Mouse (Mus musculus): Measurements from ENCODE around the gene Cox5b. TPM values are rescaled to one million over a fixed set of nuclear protein-coding genes. Genes with fewer than 3 reads are reported as not detected.

Cox5b gene
- polyA plus RNA-seq, 1 experiment from 2014 or later: 569 TPM

GRCm38 (mm10) chr1:36694871-36695270 lies 3.6 kb downstream of the Cox5b start:
- H3K4me3 ChIP-seq (replicated peaks): no peak overlapping the region
- no peak overlapping the region for H3K4me2 ChIP-seq (replicated peaks)
- H3K9me3 ChIP-seq (replicated peaks): no peaks in the 10 kb centered on the region
- WGBS: 84% methylated on average over 6 of the region's 6 CpGs
- no peaks in the 10 kb centered on the region for H3K27me3 ChIP-seq
- peaks cover 36% of the 10 kb centered on the region for H3K36me3 ChIP-seq
- no peak overlapping the region for H3K27ac ChIP-seq (replicated peaks)
- H3K4me1 ChIP-seq: peaks cover 12% of the 10 kb centered on the region
- no peak for ATAC-seq (ENCODE audit: insufficient number of reproducible peaks, low FRiP score, low TSS enrichment, low read depth)
- H3K9ac ChIP-seq: no peak overlapping the region

- Histone ChIP-seq H3K4me1 (peaks cover 8% of the 10 kb centered on the region), H3K27ac (replicated peaks) (no peak overlapping the region), H3K36me3 (peaks cover 51% of the 10 kb centered on the region), H3K9me3 (replicated peaks) (no peaks in the 10 kb centered on the region), H3K4me3 (replicated peaks) (no peak overlapping the region), H3K9ac (no peak overlapping the region), H3K4me2 (replicated peaks) (no peak overlapping the region), H3K27me3 (no peaks in the 10 kb centered on the region)
- 49% methylated on average over 6 of the region's 6 CpGs for WGBS
- ATAC-seq (ENCODE audit: insufficient number of reproducible peaks, low FRiP score, low TSS enrichment, low read depth): no peak
Measured at GRCm38 (mm10) chr1:36696411-36696810, 5.2 kb downstream of the Cox5b start.

GRCm38 (mm10) chr1:36697030-36697429 lies 5.8 kb downstream of the Cox5b start:
- H3K27me3 ChIP-seq: no peaks in the 10 kb centered on the region
- no peaks in the 10 kb centered on the region for H3K9me3 ChIP-seq (replicated peaks)
- peaks cover 7% of the 10 kb centered on the region for H3K4me1 ChIP-seq
- ATAC-seq (ENCODE audit: insufficient number of reproducible peaks, low FRiP score, low TSS enrichment, low read depth): no peak
- no peak overlapping the region for H3K27ac ChIP-seq (replicated peaks)
- H3K4me2 ChIP-seq (replicated peaks): no peak overlapping the region
- H3K9ac ChIP-seq: no peak overlapping the region
- 58% methylated on average over 5 of the region's 5 CpGs for WGBS
- no peak overlapping the region for H3K4me3 ChIP-seq (replicated peaks)
- H3K36me3 ChIP-seq: peaks cover 56% of the 10 kb centered on the region

GRCm38 (mm10) chr1:36707166-36707565 lies 15.9 kb downstream of the Cox5b start:
- no peak overlapping the region for H3K27ac ChIP-seq (replicated peaks)
- ATAC-seq (ENCODE audit: insufficient number of reproducible peaks, low FRiP score, low TSS enrichment, low read depth): no peak
- WGBS: 58% methylated on average over 2 of the region's 2 CpGs
- peaks cover 49% of the 10 kb centered on the region for H3K36me3 ChIP-seq
- H3K4me2 ChIP-seq (replicated peaks): no peak overlapping the region
- H3K4me3 ChIP-seq (replicated peaks): no peak overlapping the region
- H3K4me1 ChIP-seq: peaks cover 20% of the 10 kb centered on the region
- no peaks in the 10 kb centered on the region; the same call in 1 of the 2 replicates for H3K9me3 ChIP-seq (replicated peaks)
- no peak overlapping the region for H3K9ac ChIP-seq
- H3K27me3 ChIP-seq: no peaks in the 10 kb centered on the region

GRCm38 (mm10) chr1:36707797-36708196 lies 16.5 kb downstream of the Cox5b start:
- no peak overlapping the region for H3K9ac ChIP-seq
- H3K36me3 ChIP-seq: peaks cover 43% of the 10 kb centered on the region
- 62% methylated on average over 3 of the region's 3 CpGs for WGBS
- H3K4me2 ChIP-seq (replicated peaks): peak overlapping the region; percentile 65; the same call in 1 of the 2 replicates
- H3K4me3 ChIP-seq (replicated peaks): 0 out of 2 replicates have a peak overlapping the region, but pooled peaks have one; percentile 99
- no peak overlapping the region for H3K27ac ChIP-seq (replicated peaks)
- H3K27me3 ChIP-seq: no peaks in the 10 kb centered on the region
- H3K9me3 ChIP-seq (replicated peaks): no peaks in the 10 kb centered on the region; the same call in 1 of the 2 replicates
- no peak for ATAC-seq (ENCODE audit: insufficient number of reproducible peaks, low FRiP score, low TSS enrichment, low read depth)
- peaks cover 20% of the 10 kb centered on the region for H3K4me1 ChIP-seq

GRCm38 (mm10) chr1:36708626-36709025 lies 17.4 kb downstream of the Cox5b start:
- peak overlapping the region; percentile 99 for H3K4me3 ChIP-seq (replicated peaks)
- WGBS: 78% methylated on average over 1 of the region's 1 CpGs
- peaks cover 20% of the 10 kb centered on the region for H3K4me1 ChIP-seq
- no peaks in the 10 kb centered on the region for H3K27me3 ChIP-seq
- no peaks in the 10 kb centered on the region; the same call in 1 of the 2 replicates for H3K9me3 ChIP-seq (replicated peaks)
- H3K4me2 ChIP-seq (replicated peaks): peak overlapping the region; percentile 65
- peak overlapping the region; percentile 91 for H3K9ac ChIP-seq
- peak overlapping the region; percentile 86; the same call in 1 of the 2 replicates for H3K27ac ChIP-seq (replicated peaks)
- peaks cover 36% of the 10 kb centered on the region for H3K36me3 ChIP-seq
- ATAC-seq (ENCODE audit: insufficient number of reproducible peaks, low FRiP score, low TSS enrichment, low read depth): no peak

GRCm38 (mm10) chr1:36709055-36709853 lies 18.0 kb downstream of the Cox5b start:
- Histone ChIP-seq H3K9ac (peak overlapping the region; percentile 91), H3K4me1 (peaks cover 20% of the 10 kb centered on the region), H3K36me3 (peaks cover 29% of the 10 kb centered on the region), H3K27ac (replicated peaks) (peak overlapping the region; percentile 86), H3K27me3 (no peaks in the 10 kb centered on the region), H3K4me3 (replicated peaks) (peak overlapping the region; percentile 99), H3K4me2 (replicated peaks) (peak overlapping the region; percentile 65), H3K9me3 (replicated peaks) (no peaks in the 10 kb centered on the region; the same call in 1 of the 2 replicates)
- peak; percentile 70 for ATAC-seq (ENCODE audit: insufficient number of reproducible peaks, low FRiP score, low TSS enrichment, low read depth)
- WGBS: under 1% methylated on average over 33 of the region's 33 CpGs

- peak; percentile 96 for ATAC-seq (ENCODE audit: insufficient number of reproducible peaks, low FRiP score, low TSS enrichment, low read depth)
- H3K4me3 ChIP-seq (replicated peaks): peak within 1 kb of the TSS; percentile 99
- H3K27me3 ChIP-seq: no peaks in the 10 kb centered on the region
- 0% methylated on average over 29 of the region's 29 CpGs for WGBS
- no peaks in the 10 kb centered on the region; the same call in 1 of the 2 replicates for H3K9me3 ChIP-seq (replicated peaks)
- peak within 1 kb of the TSS; percentile 86 for H3K27ac ChIP-seq (replicated peaks)
- H3K36me3 ChIP-seq: peaks cover 23% of the 10 kb centered on the region
- peak within 1 kb of the TSS; percentile 91 for H3K9ac ChIP-seq
- peaks cover 20% of the 10 kb centered on the region for H3K4me1 ChIP-seq
- peak within 1 kb of the TSS; percentile 65 for H3K4me2 ChIP-seq (replicated peaks)
Measured at GRCm38 (mm10) chr1:36709854-36710280, 18.6 kb downstream of the Cox5b start, which contains the start of gene 4933424G06Rik. 4933424G06Rik (plus strand) TSS chr1:36710149.

- Histone ChIP-seq H3K9ac (no peak overlapping the region), H3K4me2 (replicated peaks) (no peak overlapping the region), H3K9me3 (replicated peaks) (no peaks in the 10 kb centered on the region; the same call in 1 of the 2 replicates), H3K4me3 (replicated peaks) (no peak overlapping the region), H3K27me3 (no peaks in the 10 kb centered on the region), H3K27ac (replicated peaks) (no peak overlapping the region), H3K36me3 (peaks cover 11% of the 10 kb centered on the region), H3K4me1 (peaks cover 20% of the 10 kb centered on the region)
- WGBS: 93% methylated on average over 2 of the region's 2 CpGs
- ATAC-seq (ENCODE audit: insufficient number of reproducible peaks, low FRiP score, low TSS enrichment, low read depth): no peak
Measured at GRCm38 (mm10) chr1:36711104-36711503, 19.9 kb downstream of the Cox5b start.

GRCm38 (mm10) chr1:36714311-36714710 lies 23.1 kb downstream of the Cox5b start, which contains the start of gene Actr1b:
Actr1b (minus strand) TSS chr1:36714422.
- Histone ChIP-seq H3K27ac (replicated peaks) (no peak within 1 kb of the TSS), H3K9me3 (replicated peaks) (no peaks in the 10 kb centered on the region), H3K4me2 (replicated peaks) (no peak within 1 kb of the TSS), H3K9ac (no peak within 1 kb of the TSS), H3K4me1 (no peaks in the 10 kb centered on the region), H3K36me3 (no peaks in the 10 kb centered on the region), H3K27me3 (no peaks in the 10 kb centered on the region), H3K4me3 (replicated peaks) (no peak within 1 kb of the TSS)
- 70% methylated on average over 5 of the region's 5 CpGs for WGBS
- no peak for ATAC-seq (ENCODE audit: insufficient number of reproducible peaks, low FRiP score, low TSS enrichment, low read depth)

- ATAC-seq (ENCODE audit: insufficient number of reproducible peaks, low FRiP score, low TSS enrichment, low read depth): no peak
- 91% methylated on average over 1 of the region's 1 CpGs for WGBS
- Histone ChIP-seq H3K4me3 (replicated peaks) (no peak overlapping the region), H3K36me3 (no peaks in the 10 kb centered on the region), H3K4me1 (peaks cover 11% of the 10 kb centered on the region), H3K27me3 (no peaks in the 10 kb centered on the region), H3K9me3 (replicated peaks) (no peaks in the 10 kb centered on the region), H3K9ac (no peak overlapping the region), H3K27ac (replicated peaks) (no peak overlapping the region), H3K4me2 (replicated peaks) (no peak overlapping the region)
Measured at GRCm38 (mm10) chr1:36718786-36719185, 27.5 kb downstream of the Cox5b start.

Data from embryonic facial prominence, embryonic 15.5 days (tissue).